Mouse (Mus musculus) heart, postnatal 10 days (tissue): ENCODE data around the gene Ttc7b. TPM values are rescaled to one million over a fixed set of nuclear protein-coding genes. Genes with fewer than 3 reads are reported as not detected.

Experiments used
- DNase-seq, 2 experiments: peaks; one replicate each; pipeline ENCODE4 v3.0.0; 2021
- intact Hi-C: fragments of 180-260 bp; cut with DNase I; formaldehyde crosslinking; loops from one replicate; pipeline ENCODE4 v1.15.1; 2025
- total RNA-seq, 2 experiments: library from RNA; stranded (reverse); gene quantifications; 2 replicates each; pipeline ENCODE4 v1.2.3; 2021

Gene Ttc7b
- total RNA-seq, 2 experiments from 2014 or later: 70.5 to 78.3 TPM

- DNase-seq: peak in 1 of 2 experiments; percentile 42
Observed at GRCm38 (mm10) chr12:100290178-100290531, 230.5 kb downstream of the Ttc7b start.

GRCm38 (mm10) chr12:100289267-100290177, 231.1 kb downstream of the Ttc7b start:
- peak; percentile 88 for DNase-seq
- intact Hi-C loops: no loop called here

More at GRCm38 (mm10) chr12:100290178-100290531, 230.5 kb downstream of the Ttc7b start:
- intact Hi-C loops: no loop called here

- intact Hi-C loops: no loop called here
- DNase-seq: peak in 1 of 2 experiments; percentile 25
Observed at GRCm38 (mm10) chr12:100288018-100288417, 232.6 kb downstream of the Ttc7b start.

GRCm38 (mm10) chr12:100287565-100287964, 233.1 kb downstream of the Ttc7b start:
- intact Hi-C loops: no loop called here
- peak in 1 of 2 experiments; percentile 25 for DNase-seq

GRCm38 (mm10) chr12:100283283-100283682, 237.3 kb downstream of the Ttc7b start:
- no peak for DNase-seq
- intact Hi-C loops: no loop called here

- intact Hi-C loops: no loop called here
- DNase-seq: peak in 1 of 2 experiments; percentile 50
Observed at GRCm38 (mm10) chr12:100282025-100282885, 238.4 kb downstream of the Ttc7b start.

- intact Hi-C loops: no loop called here
- DNase-seq: peak in 1 of 2 experiments; percentile 41
Observed at GRCm38 (mm10) chr12:100280972-100281794, 239.4 kb downstream of the Ttc7b start.

GRCm38 (mm10) chr12:100279898-100280297, 240.7 kb downstream of the Ttc7b start:
- DNase-seq: no peak
- intact Hi-C loops: loop anchor here (5.0 kb wide), 1 partner anchor 78 kb away; no protein-coding TSS in a partner anchor

- no peak for DNase-seq
- intact Hi-C loops: loop anchor here (5.0 kb wide), 1 partner anchor 76 kb away; no protein-coding TSS in a partner anchor
Observed at GRCm38 (mm10) chr12:100278358-100278757, 242.3 kb downstream of the Ttc7b start.

- intact Hi-C loops: loop anchor here (5.0 kb wide), 1 partner anchor 75 kb away; no protein-coding TSS in a partner anchor
Observed at GRCm38 (mm10) chr12:100277534-100277905, 243.1 kb downstream of the Ttc7b start.

GRCm38 (mm10) chr12:100276607-100277533, 243.8 kb downstream of the Ttc7b start:
- intact Hi-C loops: loop anchor here (5.0 kb wide), 1 partner anchor 75 kb away; no protein-coding TSS in a partner anchor
- peak; percentile 80 to 81 for DNase-seq

More at GRCm38 (mm10) chr12:100277534-100277905, 243.1 kb downstream of the Ttc7b start:
- DNase-seq: no peak

GRCm38 (mm10) chr12:100275850-100276249, 244.8 kb downstream of the Ttc7b start:
- intact Hi-C loops: loop anchor here (5.0 kb wide), 1 partner anchor 74 kb away; no protein-coding TSS in a partner anchor

GRCm38 (mm10) chr12:100273033-100273432, 247.6 kb downstream of the Ttc7b start:
- intact Hi-C loops: loop anchor here (5.0 kb wide), 1 partner anchor 46 kb away; no protein-coding TSS in a partner anchor
- no peak for DNase-seq

More at GRCm38 (mm10) chr12:100275850-100276249, 244.8 kb downstream of the Ttc7b start:
- DNase-seq: peak; percentile 92 to 93

GRCm38 (mm10) chr12:100269967-100270662, 250.5 kb downstream of the Ttc7b start:
- peak in 1 of 2 experiments; percentile 50 for DNase-seq
- intact Hi-C loops: loop anchor here (5.0 kb wide), 1 partner anchor 43 kb away; no protein-coding TSS in a partner anchor

GRCm38 (mm10) chr12:100268011-100268410, 252.6 kb downstream of the Ttc7b start:
- intact Hi-C loops: no loop called here
- peak; percentile 66 to 78 for DNase-seq

GRCm38 (mm10) chr12:100265546-100266309, 254.9 kb downstream of the Ttc7b start:
- intact Hi-C loops: no loop called here
- DNase-seq: peak; percentile 64 to 72

- intact Hi-C loops: no loop called here
- no peak for DNase-seq
Observed at GRCm38 (mm10) chr12:100264941-100265340, 255.7 kb downstream of the Ttc7b start.
